ENCODE assay signal across 20 mouse cellular contexts in genomic region chr2:18933418-18933817, GRCm38 (mm10).
A peak's percentile ranks its signal among the peaks of the same experiment; 100 is the strongest.
DNase-seq lines count a peak whose midpoint lies in the region; ATAC-seq lines count a peak whose summit lies in the region.
"Had no signal": no experiment of that assay in that cellular context is flagged by ENCODE, and none has a peak within 500 bp of the region (broad histone marks: within the 10 kb centered on the region; RNA-seq: fewer than 3 reads in every experiment).

No protein-coding gene starts in this region.

- no peak overlapping the region for H3K4me2 ChIP-seq in kidney, embryonic 14.5 days (replicated peaks; ENCODE audit: low read depth, low read length)
- H3K4me2 ChIP-seq in hindbrain, embryonic 13.5 days = peak overlapping the region; percentile 27; the same call in 1 of the 2 replicates
- no peak overlapping the region for H3K4me2 ChIP-seq in neural tube, embryonic 14.5 days (ENCODE audit: low read depth, low read length)
- no peak overlapping the region for H3K4me2 ChIP-seq in intestine, embryonic 15.5 days (replicated peaks)
- H3K4me2 ChIP-seq: embryonic facial prominence, embryonic 15.5 days; heart, embryonic 11.5 days; limb, embryonic 15.5 days had no signal

- no peak overlapping the region for H3K27ac ChIP-seq in kidney, embryonic 14.5 days (ENCODE audit: low read depth, low read length)
- H3K27ac ChIP-seq in hindbrain, embryonic 13.5 days = 0 out of 2 replicates have a peak overlapping the region, but pooled peaks have one; percentile 12
- 0 out of 2 replicates have a peak overlapping the region, but pooled peaks have one; percentile 5 for H3K27ac ChIP-seq in midbrain, embryonic 10.5 days (replicated peaks)
- H3K27ac ChIP-seq in neural tube, embryonic 14.5 days (ENCODE audit: low read depth, low read length) = no peak overlapping the region
- H3K27ac ChIP-seq in intestine, embryonic 15.5 days = no peak overlapping the region
- H3K27ac ChIP-seq: embryonic facial prominence, embryonic 15.5 days; limb, embryonic 15.5 days had no signal

- H3K4me1 ChIP-seq in kidney, embryonic 14.5 days (ENCODE audit: control insufficient read depth, insufficient read depth, low read length) = peaks cover 22% of the 10 kb centered on the region
- H3K4me1 ChIP-seq in hindbrain, embryonic 13.5 days (replicated peaks) = peaks cover 20% of the 10 kb centered on the region
- peaks cover 30% of the 10 kb centered on the region for H3K4me1 ChIP-seq in midbrain, embryonic 10.5 days
- H3K4me1 ChIP-seq in neural tube, embryonic 14.5 days (ENCODE audit: control insufficient read depth, insufficient read depth, low read length) = no peaks in the 10 kb centered on the region
- peaks cover 16% of the 10 kb centered on the region for H3K4me1 ChIP-seq in intestine, embryonic 15.5 days (replicated peaks)

- DNase-seq in kidney, adult 18-20 months = no peak
- peak; percentile 40 for DNase-seq in midbrain, embryonic 10.5 days (ENCODE audit: low spot score)
- no peak for DNase-seq in lung, postnatal 25 days (ENCODE audit: low spot score)
- DNase-seq in cerebellum, adult 11-12 months = no peak
- DNase-seq: B cell, adult 2 months; cerebellum, adult 11 months; gastrocnemius, postnatal 25 days; heart, postnatal 36 days; kidney, adult 11 months; kidney, postnatal 4 days; lung, adult 18-20 months; thymus, adult 2 months had no signal

- WGBS in kidney, embryonic 14.5 days = 31% methylated on average over 7 of the region's 7 CpGs
- 37% methylated on average over 7 of the region's 7 CpGs for WGBS in hindbrain, embryonic 13.5 days
- WGBS in midbrain, embryonic 10.5 days = 19% methylated on average over 7 of the region's 7 CpGs
- WGBS in neural tube, embryonic 14.5 days = 32% methylated on average over 7 of the region's 7 CpGs
- 63% methylated on average over 7 of the region's 7 CpGs for WGBS in intestine, embryonic 15.5 days

- H3K9me3 ChIP-seq in kidney, embryonic 14.5 days (ENCODE audit: control insufficient read depth, low read length) = no peaks in the 10 kb centered on the region
- H3K9me3 ChIP-seq in hindbrain, embryonic 13.5 days = no peaks in the 10 kb centered on the region
- H3K9me3 ChIP-seq in midbrain, embryonic 10.5 days (replicated peaks) = no peaks in the 10 kb centered on the region
- H3K9me3 ChIP-seq in neural tube, embryonic 14.5 days (ENCODE audit: control insufficient read depth, low read length) = no peaks in the 10 kb centered on the region
- H3K9me3 ChIP-seq in intestine, embryonic 15.5 days = no peaks in the 10 kb centered on the region
- H3K9me3 ChIP-seq: embryonic facial prominence, embryonic 15.5 days; limb, embryonic 15.5 days had no signal

- H3K36me3 ChIP-seq in kidney, embryonic 14.5 days (ENCODE audit: control insufficient read depth, insufficient read depth, low read length) = no peaks in the 10 kb centered on the region
- no peaks in the 10 kb centered on the region for H3K36me3 ChIP-seq in hindbrain, embryonic 13.5 days
- no peaks in the 10 kb centered on the region for H3K36me3 ChIP-seq in midbrain, embryonic 10.5 days
- H3K36me3 ChIP-seq in neural tube, embryonic 14.5 days (ENCODE audit: control insufficient read depth, insufficient read depth, low read length) = no peaks in the 10 kb centered on the region
- H3K36me3 ChIP-seq in intestine, embryonic 15.5 days = no peaks in the 10 kb centered on the region
- H3K36me3 ChIP-seq: embryonic facial prominence, embryonic 15.5 days; limb, embryonic 15.5 days had no signal

- no peak overlapping the region for H3K9ac ChIP-seq in kidney, embryonic 14.5 days (ENCODE audit: low read depth, low read length)
- peak overlapping the region; percentile 19; the same call in 1 of the 2 replicates for H3K9ac ChIP-seq in hindbrain, embryonic 13.5 days
- no peak overlapping the region for H3K9ac ChIP-seq in neural tube, embryonic 14.5 days (replicated peaks; ENCODE audit: low read depth, low read length)
- H3K9ac ChIP-seq in intestine, embryonic 15.5 days = no peak overlapping the region
- H3K9ac ChIP-seq: embryonic facial prominence, embryonic 15.5 days; limb, embryonic 15.5 days had no signal

- ATAC-seq in kidney, embryonic 14.5 days (ENCODE audit: low FRiP score, low TSS enrichment) = peak; percentile 41; the same call in 1 of the 2 replicates
- peak; percentile 30; the same call in 1 of the 2 replicates for ATAC-seq in hindbrain, embryonic 13.5 days (ENCODE audit: low FRiP score)
- ATAC-seq in neural tube, embryonic 14.5 days (ENCODE audit: low read depth) = peak; percentile 55; the same call in 1 of the 2 replicates
- no peak for ATAC-seq in intestine, embryonic 15.5 days
- ATAC-seq: Patski had no signal

- H3K27me3 ChIP-seq in kidney, embryonic 14.5 days (ENCODE audit: control insufficient read depth, insufficient read depth, low read length) = no peaks in the 10 kb centered on the region
- no peaks in the 10 kb centered on the region for H3K27me3 ChIP-seq in hindbrain, embryonic 13.5 days
- H3K27me3 ChIP-seq in midbrain, embryonic 10.5 days (ENCODE audit: low read depth, poor library complexity, severe bottlenecking) = peaks cover 7% of the 10 kb centered on the region; the same call in 1 of the 2 replicates
- H3K27me3 ChIP-seq in neural tube, embryonic 14.5 days (ENCODE audit: control insufficient read depth, insufficient read depth, low read length) = no peaks in the 10 kb centered on the region
- H3K27me3 ChIP-seq in intestine, embryonic 15.5 days (replicated peaks) = no peaks in the 10 kb centered on the region
- H3K27me3 ChIP-seq: embryonic facial prominence, embryonic 15.5 days; Patski had no signal

- no peak overlapping the region for H3K4me3 ChIP-seq in kidney, embryonic 14.5 days (ENCODE audit: low read length)
- H3K4me3 ChIP-seq in hindbrain, embryonic 13.5 days = no peak overlapping the region
- no peak overlapping the region for H3K4me3 ChIP-seq in midbrain, embryonic 10.5 days
- H3K4me3 ChIP-seq in neural tube, embryonic 14.5 days (ENCODE audit: low read depth, low read length) = no peak overlapping the region
- H3K4me3 ChIP-seq in intestine, embryonic 15.5 days (replicated peaks) = no peak overlapping the region
- H3K4me3 ChIP-seq: embryonic facial prominence, embryonic 15.5 days; limb, embryonic 15.5 days had no signal

Comparison
In these comparisons a context has a peak if more than half of its experiments do, and no peak if none do; other contexts are left out.
1. H3K27ac ChIP-seq: peak in hindbrain, embryonic 13.5 days (single experiment) and midbrain, embryonic 10.5 days (single experiment); none in kidney, embryonic 14.5 days (single experiment), neural tube, embryonic 14.5 days (single experiment) and intestine, embryonic 15.5 days (single experiment).